In the genomic region with DNA sequence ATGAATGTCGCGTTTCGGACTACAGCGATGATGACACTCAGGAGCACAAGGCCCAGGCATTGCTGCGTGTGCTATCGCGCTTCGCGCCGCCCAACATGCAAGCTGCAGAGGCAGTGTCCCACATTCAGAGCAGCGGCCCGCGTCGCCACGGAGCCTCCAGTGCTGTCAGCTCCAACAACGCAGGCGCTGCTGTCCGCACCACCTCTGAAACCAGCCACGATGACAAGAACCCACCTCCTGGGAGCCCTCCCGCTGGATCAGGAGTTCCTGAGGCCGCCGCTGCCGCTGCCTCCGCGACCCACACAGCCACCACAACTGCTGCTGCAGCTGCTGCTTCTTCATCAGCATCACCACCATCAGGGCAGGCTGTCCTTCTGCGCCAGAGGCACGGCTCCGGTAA, we compare ENCODE assay signal across 8 mouse cellular contexts. TPM values are rescaled to one million over a fixed set of nuclear protein-coding genes. Genes with fewer than 3 reads are reported as not detected.
DNase-seq lines count a peak whose midpoint lies in the region; ATAC-seq and TF ChIP-seq lines count a peak whose summit lies in the region.

No protein-coding gene starts in this region.

- 12% methylated on average over 28 of the region's 28 CpGs for WGBS in heart, embryonic 13.5 days
- WGBS in hindbrain, embryonic 11.5 days, result 8% methylated on average over 28 of the region's 28 CpGs
- 15% methylated on average over 28 of the region's 28 CpGs for WGBS in midbrain, embryonic 16.5 days
- WGBS in thymus, adult 2 months, result 24% methylated on average over 28 of the region's 28 CpGs

- no peak for ATAC-seq in heart, embryonic 13.5 days (ENCODE audit: extremely low read depth, insufficient number of reproducible peaks, low FRiP score, low TSS enrichment)
- no peak for ATAC-seq in G1E (ENCODE audit: extremely low read depth, insufficient number of reproducible peaks, low FRiP score, poor library complexity, severe bottlenecking)
- no peak for ATAC-seq in hindbrain, embryonic 11.5 days (ENCODE audit: low FRiP score)
- ATAC-seq in midbrain, embryonic 16.5 days, result 0 out of 2 replicates have a peak, but pooled peaks have one; percentile 6

- H3K9ac ChIP-seq in heart, embryonic 13.5 days, result peak overlapping the region; percentile 50; the same call in 1 of the 2 replicates
- H3K9ac ChIP-seq in hindbrain, embryonic 11.5 days (ENCODE audit: low read depth, low read length), result peak overlapping the region; percentile 54
- H3K9ac ChIP-seq in midbrain, embryonic 16.5 days (ENCODE audit: low read depth, low read length), result peak overlapping the region; percentile 76

- peaks cover 25% of the 10 kb centered on the region for H3K4me1 ChIP-seq in heart, embryonic 13.5 days
- no peaks in the 10 kb centered on the region for H3K4me1 ChIP-seq in G1E (ENCODE audit: insufficient read depth, low read depth, low read length)
- peaks cover 6% of the 10 kb centered on the region for H3K4me1 ChIP-seq in hindbrain, embryonic 11.5 days (replicated peaks; ENCODE audit: control insufficient read depth, insufficient read depth, low read length)
- peaks cover 31% of the 10 kb centered on the region for H3K4me1 ChIP-seq in midbrain, embryonic 16.5 days (ENCODE audit: control insufficient read depth, insufficient read depth, low read length)
- no peaks in the 10 kb centered on the region for H3K4me1 ChIP-seq in thymus, adult 2 months (replicated peaks; ENCODE audit: control insufficient read depth, insufficient read depth, low read length)

- H3K27ac ChIP-seq in heart, embryonic 13.5 days (replicated peaks), result no peak overlapping the region
- H3K27ac ChIP-seq in hindbrain, embryonic 11.5 days (ENCODE audit: low read depth, low read length), result no peak overlapping the region
- H3K27ac ChIP-seq in midbrain, embryonic 16.5 days (ENCODE audit: low read length), result peak overlapping the region; percentile 58
- no peak overlapping the region for H3K27ac ChIP-seq in thymus, adult 2 months (ENCODE audit: control insufficient read depth, insufficient read depth, low read length)

- peak overlapping the region; percentile 24 for H3K4me3 ChIP-seq in heart, embryonic 13.5 days
- peak overlapping the region; percentile 28; the same call in 1 of the 2 replicates for H3K4me3 ChIP-seq in G1E (ENCODE audit: low read depth, low read length)
- peak overlapping the region; percentile 27 for H3K4me3 ChIP-seq in hindbrain, embryonic 11.5 days (ENCODE audit: low read depth, low read length)
- peak overlapping the region; percentile 43 for H3K4me3 ChIP-seq in midbrain, embryonic 16.5 days (ENCODE audit: low read depth, low read length)
- no peak overlapping the region for H3K4me3 ChIP-seq in thymus, adult 2 months (ENCODE audit: control insufficient read depth, insufficient read depth, low read length)

- TF ChIP-seq POLR2A in thymus, adult 2 months (IDR thresholded peaks at IDR 0.05; ENCODE audit: control insufficient read depth, extremely low read depth, insufficient read depth, low read length, poor library complexity), result no peak

- no peak for DNase-seq in heart, postnatal 4 days
- no peak for DNase-seq in G1E (ENCODE audit: low spot score)
- DNase-seq in hindbrain, embryonic 11.5 days (ENCODE audit: low spot score), result peak; percentile 51
- DNase-seq in adrenal gland, adult (ENCODE audit: inconsistent age in 2 of 2, low spot score in 1 of 2), result no peak
- DNase-seq in thymus, adult 2 months, result no peak
- no peak for DNase-seq in cerebellum, postnatal 14 days

- no peaks in the 10 kb centered on the region for H3K9me3 ChIP-seq in heart, embryonic 13.5 days
- H3K9me3 ChIP-seq in G1E (replicated peaks), result peaks cover 66% of the 10 kb centered on the region
- H3K9me3 ChIP-seq in hindbrain, embryonic 11.5 days (ENCODE audit: control insufficient read depth, low read length), result no peaks in the 10 kb centered on the region
- no peaks in the 10 kb centered on the region for H3K9me3 ChIP-seq in midbrain, embryonic 16.5 days (replicated peaks; ENCODE audit: control insufficient read depth, low read length, poor library complexity, severe bottlenecking)

- no peaks in the 10 kb centered on the region for H3K36me3 ChIP-seq in heart, embryonic 13.5 days
- H3K36me3 ChIP-seq in G1E (replicated peaks), result no peaks in the 10 kb centered on the region
- H3K36me3 ChIP-seq in hindbrain, embryonic 11.5 days (ENCODE audit: control insufficient read depth, insufficient read depth, low read length), result no peaks in the 10 kb centered on the region
- H3K36me3 ChIP-seq in midbrain, embryonic 16.5 days (ENCODE audit: control insufficient read depth, insufficient read depth, low read length), result peaks cover 3% of the 10 kb centered on the region; the same call in 1 of the 2 replicates
- no peaks in the 10 kb centered on the region for H3K36me3 ChIP-seq in thymus, adult 2 months (ENCODE audit: control insufficient read depth, insufficient read depth, low read length)

- H3K27me3 ChIP-seq in heart, embryonic 13.5 days (replicated peaks), result peaks cover 82% of the 10 kb centered on the region
- no peaks in the 10 kb centered on the region; the same call in 1 of the 2 replicates for H3K27me3 ChIP-seq in G1E (ENCODE audit: insufficient read depth, low read length)
- H3K27me3 ChIP-seq in hindbrain, embryonic 11.5 days (ENCODE audit: control insufficient read depth, insufficient read depth, low read length), result peaks cover 13% of the 10 kb centered on the region; the same call in 1 of the 2 replicates
- H3K27me3 ChIP-seq in midbrain, embryonic 16.5 days (ENCODE audit: control insufficient read depth, insufficient read depth, low read depth, low read length), result no peaks in the 10 kb centered on the region
- H3K27me3 ChIP-seq in thymus, adult 2 months (ENCODE audit: control insufficient read depth, insufficient read depth, low read length), result peaks cover 3% of the 10 kb centered on the region; the same call in 1 of the 2 replicates

- peak overlapping the region; percentile 51 for H3K4me2 ChIP-seq in heart, embryonic 13.5 days
- H3K4me2 ChIP-seq in hindbrain, embryonic 11.5 days (replicated peaks; ENCODE audit: low read depth, low read length), result peak overlapping the region; percentile 52
- H3K4me2 ChIP-seq in midbrain, embryonic 16.5 days (ENCODE audit: low read length), result peak overlapping the region; percentile 89

- no peak for TF ChIP-seq CTCF in G1E (IDR thresholded peaks at IDR 0.05; ENCODE audit: low read depth, low read length)
- no peak for TF ChIP-seq CTCF in thymus, adult 2 months (IDR thresholded peaks at IDR 0.05; ENCODE audit: borderline replicate concordance, control insufficient read depth, extremely low read depth, insufficient read depth, low read length, poor library complexity)

RNA-seq across cellular contexts. Expression of a gene that starts 4.4 kb away (rescaled TPM):
- polyA plus RNA-seq in heart, embryonic 13.5 days (2015; fragmentation: Nextera tagmentation; extraction: Ambion mirVana), result 0.23 TPM in 2 replicates
- total RNA-seq in heart, postnatal 4 days (2021), result under 1 TPM; 0.18 to 0.31 TPM
- total RNA-seq in G1E (2014; fragmentation: Nextera tagmentation) (not detected in 2 replicates), G1E (2017) (not detected in 2 replicates)
- not detected in 2 replicates for polyA plus RNA-seq in G1E (2012)
- polyA plus RNA-seq in hindbrain, embryonic 11.5 days (2014; fragmentation: Nextera tagmentation; extraction: Ambion mirVana), result 11.7 and 12.8 TPM in 2 replicates
- polyA plus RNA-seq in midbrain, embryonic 16.5 days (2015; fragmentation: Nextera tagmentation; extraction: Ambion mirVana), result 23.5 and 24.5 TPM in 2 replicates
- polyA plus RNA-seq in thymus, adult 2 months (2012; rRNA removed), result 1.3 and 1.4 TPM in 2 replicates
